ENCODE assay signal across 8 mouse cellular contexts in the genomic region with DNA sequence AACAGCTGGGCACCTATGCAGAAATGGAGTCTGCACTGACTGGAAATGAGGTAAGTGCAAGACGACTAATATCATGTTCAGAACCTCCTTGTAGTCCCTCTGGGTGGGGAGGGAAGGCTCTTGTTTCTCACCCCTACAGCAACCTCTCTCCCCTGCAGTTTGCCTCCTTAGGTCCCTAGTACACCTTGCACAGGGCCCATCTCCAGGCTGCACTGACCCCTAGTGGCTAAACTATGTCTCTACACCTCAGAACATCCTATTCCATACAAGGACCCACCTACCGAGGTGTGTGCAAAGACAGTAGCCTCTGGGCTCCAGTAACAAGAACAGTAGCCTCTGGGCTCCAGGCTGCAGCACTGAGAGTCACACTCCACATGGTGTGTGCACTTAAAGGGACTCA. TPM values are rescaled to one million over a fixed set of nuclear protein-coding genes. Genes with fewer than 3 reads are reported as not detected.
DNase-seq lines count a peak whose midpoint lies in the region; ATAC-seq lines count a peak whose summit lies in the region.
"Had no signal": no experiment of that assay in that cellular context is flagged by ENCODE, and none has a peak within 500 bp of the region (broad histone marks: within the 10 kb centered on the region; RNA-seq: fewer than 3 reads in every experiment).

No protein-coding gene starts in this region.

- no peak overlapping the region for H3K4me2 ChIP-seq in embryonic facial prominence, embryonic 12.5 days (replicated peaks)
- no peak overlapping the region for H3K4me2 ChIP-seq in heart, embryonic 16.5 days (ENCODE audit: low read depth, low read length)
- H3K4me2 ChIP-seq: heart, embryonic 13.5 days had no signal

- H3K4me3 ChIP-seq in embryonic facial prominence, embryonic 12.5 days: no peak overlapping the region
- H3K4me3 ChIP-seq in heart, embryonic 16.5 days (ENCODE audit: low read length): no peak overlapping the region
- H3K4me3 ChIP-seq: heart, embryonic 13.5 days had no signal

- no peak overlapping the region for H3K27ac ChIP-seq in embryonic facial prominence, embryonic 12.5 days
- H3K27ac ChIP-seq in heart, embryonic 16.5 days (ENCODE audit: low read length): no peak overlapping the region
- H3K27ac ChIP-seq: heart, embryonic 13.5 days had no signal

- no peaks in the 10 kb centered on the region for H3K9me3 ChIP-seq in embryonic facial prominence, embryonic 12.5 days
- no peaks in the 10 kb centered on the region for H3K9me3 ChIP-seq in heart, embryonic 16.5 days (replicated peaks; ENCODE audit: control insufficient read depth, low read length)
- H3K9me3 ChIP-seq: heart, embryonic 13.5 days had no signal

- H3K9ac ChIP-seq in embryonic facial prominence, embryonic 12.5 days: no peak overlapping the region
- no peak overlapping the region for H3K9ac ChIP-seq in heart, embryonic 16.5 days (ENCODE audit: low read length)

- 1% methylated on average over 2 of the region's 2 CpGs for WGBS in embryonic facial prominence, embryonic 12.5 days
- 0% methylated on average over 2 of the region's 2 CpGs for WGBS in heart, embryonic 16.5 days

- H3K36me3 ChIP-seq in embryonic facial prominence, embryonic 12.5 days: no peaks in the 10 kb centered on the region
- no peaks in the 10 kb centered on the region for H3K36me3 ChIP-seq in heart, embryonic 16.5 days (ENCODE audit: control insufficient read depth, insufficient read depth)
- H3K36me3 ChIP-seq: heart, embryonic 13.5 days had no signal

- peaks cover 7% of the 10 kb centered on the region; the same call in 1 of the 2 replicates for H3K4me1 ChIP-seq in embryonic facial prominence, embryonic 12.5 days
- H3K4me1 ChIP-seq in heart, embryonic 16.5 days (ENCODE audit: control insufficient read depth, insufficient read depth, low read length): peaks cover 7% of the 10 kb centered on the region

- peak; percentile 57; the same call in 1 of the 2 replicates for ATAC-seq in embryonic facial prominence, embryonic 12.5 days (ENCODE audit: insufficient number of reproducible peaks, insufficient read depth, low FRiP score, low TSS enrichment)
- peak; percentile 55 for ATAC-seq in heart, embryonic 16.5 days (replicated peaks; ENCODE audit: extremely low read depth, insufficient read depth, low FRiP score)

- H3K27me3 ChIP-seq in embryonic facial prominence, embryonic 12.5 days: peaks cover 26% of the 10 kb centered on the region
- H3K27me3 ChIP-seq in heart, embryonic 16.5 days (ENCODE audit: control insufficient read depth, insufficient read depth, low read length): peaks cover 12% of the 10 kb centered on the region

- DNase-seq in ES-CJ7 (ENCODE audit: low read depth, low spot score): peak; percentile 89
- peak; percentile 83 for DNase-seq in adrenal gland, postnatal 14 days
- peak; percentile 48 to 64 for DNase-seq in kidney, postnatal 25 days
- peak; percentile 61 to 82 for DNase-seq in lung, postnatal 4 days
- peak; percentile 63 for DNase-seq in right cerebral cortex, postnatal 25 days

RNA-seq across cellular contexts. Expression of gene Celsr1, which starts 5.2 kb away (rescaled TPM):
- total RNA-seq in adrenal gland, postnatal 14 days (2021): 4.5 and 4.6 TPM in 2 replicates
- polyA plus RNA-seq in embryonic facial prominence, embryonic 12.5 days (2016; fragmentation: Nextera tagmentation; extraction: Ambion mirVana): 2.4 and 2.5 TPM in 2 replicates
- polyA plus RNA-seq in heart, embryonic 16.5 days (2015; fragmentation: Nextera tagmentation; extraction: Ambion mirVana): 1.7 TPM in 2 replicates

RNA-seq across cellular contexts. Expression of gene Gramd4, which starts 18.7 kb away (rescaled TPM):
- 16.1 and 17.5 TPM in 2 replicates for total RNA-seq in adrenal gland, postnatal 14 days (2021)
- 19.4 and 19.6 TPM in 2 replicates for polyA plus RNA-seq in embryonic facial prominence, embryonic 12.5 days (2016; fragmentation: Nextera tagmentation; extraction: Ambion mirVana)
- polyA plus RNA-seq in heart, embryonic 16.5 days (2015; fragmentation: Nextera tagmentation; extraction: Ambion mirVana): 18.7 and 22.2 TPM in 2 replicates
